Mouse (Mus musculus): ENCODE data around the gene Cadm2. TPM values are rescaled to one million over a fixed set of nuclear protein-coding genes. Genes with fewer than 3 reads are reported as not detected.

Cadm2 gene
- polyA plus RNA-seq, 1 experiment from 2014 or later: 0.07 TPM

DNA sequence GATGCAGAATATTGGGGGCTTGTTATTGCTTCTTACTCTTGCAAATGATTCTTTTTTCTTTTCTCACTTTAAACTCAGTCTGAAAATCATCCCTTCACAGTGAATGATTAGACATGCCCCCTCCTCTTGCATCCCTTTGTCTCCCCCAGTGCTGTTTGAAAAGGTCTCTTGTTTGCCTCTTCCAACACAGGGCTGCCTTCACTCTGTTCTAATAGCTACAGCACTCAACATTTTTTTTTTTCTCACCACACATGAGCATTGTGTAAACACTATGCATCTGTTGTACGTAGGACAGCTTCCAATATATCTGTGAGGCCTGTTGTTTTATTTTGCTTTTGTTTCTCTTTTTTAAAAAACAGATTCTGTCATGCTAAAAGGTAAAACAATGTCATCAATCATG, 695.2 kb downstream of the Cadm2 start:
- Histone ChIP-seq H3K27ac (no peak overlapping the region), H3K9me3 (replicated peaks) (no peaks in the 10 kb centered on the region), H3K27me3 (no peaks in the 10 kb centered on the region), H3K4me1 (replicated peaks) (no peaks in the 10 kb centered on the region), H3K4me2 (no peak overlapping the region), H3K36me3 (no peaks in the 10 kb centered on the region), H3K4me3 (replicated peaks) (no peak overlapping the region), H3K9ac (no peak overlapping the region)
- WGBS (ENCODE audit: insufficient replicate concordance): 57% methylated on average over 1 of the region's 1 CpGs
- DNase-seq (no peak), ATAC-seq (ENCODE audit: low read depth) (no peak)

DNA sequence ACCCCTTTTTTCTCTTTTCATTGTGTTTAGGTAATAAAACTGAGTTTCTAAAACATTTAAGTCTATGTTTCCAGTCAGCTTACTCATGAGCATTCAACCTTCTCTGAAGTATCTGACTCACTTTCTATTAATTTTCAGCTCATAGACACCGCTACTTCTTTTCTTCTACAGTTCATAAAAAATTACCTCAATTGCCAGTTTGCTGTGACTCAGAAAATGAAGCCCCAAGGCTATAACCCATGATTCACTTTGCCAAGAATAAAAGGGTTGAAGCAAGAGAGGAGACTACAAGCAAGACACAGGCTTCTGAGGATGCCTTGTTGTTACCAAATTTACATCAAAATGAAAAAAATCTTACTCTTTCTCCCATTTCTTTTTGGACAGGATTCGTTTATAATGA, 698.0 kb downstream of the Cadm2 start:
- WGBS (ENCODE audit: insufficient replicate concordance): 64% methylated on average over 2 of the region's 2 CpGs
- no peak overlapping the region for H3K9ac ChIP-seq
- H3K27ac ChIP-seq: no peak overlapping the region
- H3K36me3 ChIP-seq: no peaks in the 10 kb centered on the region
- H3K4me1 ChIP-seq (replicated peaks): no peaks in the 10 kb centered on the region
- DNase-seq (no peak), ATAC-seq (ENCODE audit: low read depth) (no peak)
- H3K4me3 ChIP-seq (replicated peaks): no peak overlapping the region
- no peaks in the 10 kb centered on the region for H3K9me3 ChIP-seq (replicated peaks)
- no peaks in the 10 kb centered on the region for H3K27me3 ChIP-seq
- H3K4me2 ChIP-seq: no peak overlapping the region

DNA sequence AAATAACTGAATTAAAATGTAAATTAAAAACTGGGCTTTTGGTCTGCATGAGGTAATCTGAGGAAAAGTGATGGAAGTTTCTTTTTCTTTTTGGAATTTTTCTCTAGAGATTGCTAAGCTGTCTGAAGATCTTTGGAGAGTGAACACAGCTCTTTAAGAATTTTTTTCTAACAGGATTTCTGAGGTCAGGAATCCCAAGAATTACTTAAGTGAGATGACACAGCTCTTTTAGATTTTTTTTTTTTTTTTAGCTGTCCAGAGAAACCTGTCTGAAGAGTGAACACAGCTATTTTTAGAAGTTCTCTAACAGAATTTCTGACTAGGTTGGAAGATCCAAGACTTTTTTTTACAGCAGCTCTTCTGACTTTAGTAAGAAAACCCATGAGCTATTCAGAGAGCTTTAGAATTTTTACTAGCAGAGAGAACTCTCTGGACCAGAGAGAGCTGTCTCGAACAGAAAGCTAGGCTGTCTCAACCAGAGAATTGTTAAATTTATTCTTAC, 699.2 kb downstream of the Cadm2 start:
- WGBS (ENCODE audit: insufficient replicate concordance): 46% methylated on average over 1 of the region's 1 CpGs
- Histone ChIP-seq H3K27ac (no peak overlapping the region), H3K27me3 (no peaks in the 10 kb centered on the region), H3K4me1 (replicated peaks) (no peaks in the 10 kb centered on the region), H3K36me3 (no peaks in the 10 kb centered on the region), H3K4me3 (replicated peaks) (no peak overlapping the region), H3K9ac (no peak overlapping the region), H3K4me2 (no peak overlapping the region), H3K9me3 (replicated peaks) (no peaks in the 10 kb centered on the region)
- DNase-seq (no peak), ATAC-seq (ENCODE audit: low read depth) (no peak)

DNA sequence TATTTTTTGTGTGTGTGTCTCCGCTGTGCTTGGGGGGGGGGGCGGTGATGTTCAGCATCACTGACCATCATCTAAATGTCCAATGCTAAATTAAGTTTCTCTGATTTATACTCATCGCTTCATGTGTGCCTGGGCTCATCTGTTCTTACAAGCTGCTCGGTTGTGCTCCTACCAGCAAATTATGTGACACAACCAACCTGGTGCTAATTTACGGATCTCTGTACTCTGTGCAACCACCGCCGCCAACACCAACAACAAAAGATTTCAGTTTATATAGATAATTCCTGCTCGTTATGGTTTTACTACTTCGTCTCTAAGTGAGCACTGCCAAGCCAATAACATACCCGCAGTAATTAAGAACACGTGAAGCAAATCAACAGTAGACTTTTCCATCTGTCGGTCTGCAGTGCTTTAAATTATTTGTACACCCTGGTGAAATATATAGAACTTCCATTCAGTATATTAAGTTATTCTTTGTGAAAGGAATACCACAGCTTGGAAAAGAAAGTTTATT, 700.8 kb downstream of the Cadm2 start:
- no peak overlapping the region for H3K4me3 ChIP-seq (replicated peaks)
- H3K27ac ChIP-seq: no peak overlapping the region
- no peak overlapping the region for H3K9ac ChIP-seq
- ATAC-seq (ENCODE audit: low read depth) (no peak), DNase-seq (no peak)
- no peaks in the 10 kb centered on the region for H3K36me3 ChIP-seq
- no peaks in the 10 kb centered on the region for H3K4me1 ChIP-seq (replicated peaks)
- 83% methylated on average over 12 of the region's 12 CpGs for WGBS (ENCODE audit: insufficient replicate concordance)
- H3K27me3 ChIP-seq: no peaks in the 10 kb centered on the region
- H3K9me3 ChIP-seq (replicated peaks): no peaks in the 10 kb centered on the region
- H3K4me2 ChIP-seq: no peak overlapping the region

DNA sequence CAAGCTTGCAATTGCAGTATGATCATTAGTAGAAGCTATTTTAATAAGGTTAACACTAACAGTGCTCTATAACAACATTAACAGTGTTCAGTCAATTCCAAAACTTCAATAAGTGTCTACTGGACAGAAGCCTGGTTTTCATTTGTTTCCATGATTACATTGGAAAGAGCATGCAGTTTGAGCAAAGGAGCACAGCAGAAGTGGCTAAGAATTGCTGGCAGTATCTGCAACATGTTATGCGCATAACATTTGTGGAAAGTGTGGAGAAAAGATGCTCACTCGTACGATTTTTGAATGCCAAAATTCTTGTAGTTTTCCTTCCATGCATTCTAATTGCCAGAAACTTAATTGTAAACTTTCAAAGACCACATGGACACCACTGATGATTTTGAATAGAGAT, 718.9 kb downstream of the Cadm2 start:
- H3K36me3 ChIP-seq: no peaks in the 10 kb centered on the region
- no peaks in the 10 kb centered on the region; the same call in 1 of the 2 replicates for H3K9me3 ChIP-seq (replicated peaks)
- H3K4me3 ChIP-seq (replicated peaks): no peak overlapping the region
- H3K27me3 ChIP-seq: no peaks in the 10 kb centered on the region
- H3K4me2 ChIP-seq: no peak overlapping the region
- H3K4me1 ChIP-seq (replicated peaks): no peaks in the 10 kb centered on the region
- no peak for ATAC-seq (ENCODE audit: low read depth)
- H3K9ac ChIP-seq: no peak overlapping the region
- H3K27ac ChIP-seq: no peak overlapping the region
- 77% methylated on average over 3 of the region's 3 CpGs for WGBS (ENCODE audit: insufficient replicate concordance)
- DNase-seq: no peak

DNA sequence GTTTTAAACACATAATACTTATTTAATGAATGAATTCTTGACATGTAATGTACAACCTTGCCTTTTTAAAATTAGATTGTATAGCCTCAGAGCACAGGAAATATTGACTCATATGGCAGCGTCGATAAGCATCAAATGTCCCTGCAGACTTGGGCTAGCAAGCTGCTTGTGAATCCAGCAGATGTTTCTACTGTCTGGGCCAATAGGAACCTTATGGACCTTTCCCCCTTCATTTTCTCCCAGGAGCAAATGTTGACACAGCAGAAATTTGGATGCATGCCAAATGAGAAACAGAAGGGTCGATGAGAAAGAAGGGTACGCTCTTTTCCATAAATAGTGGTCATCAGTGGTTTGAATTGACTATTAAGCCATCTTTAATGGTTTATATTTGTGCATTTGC, 720.0 kb downstream of the Cadm2 start:
- 82% methylated on average over 4 of the region's 4 CpGs for WGBS (ENCODE audit: insufficient replicate concordance)
- no peak for ATAC-seq (ENCODE audit: low read depth)

DNA sequence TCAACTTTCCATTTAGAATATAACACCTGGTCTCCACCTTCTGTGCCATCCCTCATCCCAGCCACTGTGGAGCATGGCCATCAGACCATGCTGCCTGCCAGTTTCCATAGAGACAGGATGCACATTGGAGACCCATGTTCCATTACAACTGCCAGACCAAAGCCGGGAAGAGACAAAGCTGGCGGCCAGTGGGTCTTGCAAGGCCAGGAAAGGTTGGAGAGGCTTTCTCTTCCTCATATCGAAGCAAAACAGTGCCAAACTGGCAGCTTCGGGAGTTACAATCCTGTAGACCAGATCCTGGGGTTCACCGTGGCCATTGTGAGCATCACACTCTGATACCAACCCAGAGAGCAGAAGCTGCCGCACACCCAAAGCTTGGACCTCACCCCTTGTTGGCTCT, 728.3 kb downstream of the Cadm2 start:
- H3K4me2 ChIP-seq: no peak overlapping the region
- 67% methylated on average over 6 of the region's 6 CpGs for WGBS (ENCODE audit: insufficient replicate concordance)
- H3K4me1 ChIP-seq (replicated peaks): no peaks in the 10 kb centered on the region
- no peaks in the 10 kb centered on the region; the same call in 1 of the 2 replicates for H3K9me3 ChIP-seq (replicated peaks)
- no peak overlapping the region for H3K27ac ChIP-seq
- H3K36me3 ChIP-seq: no peaks in the 10 kb centered on the region
- no peaks in the 10 kb centered on the region for H3K27me3 ChIP-seq
- no peak for ATAC-seq (ENCODE audit: low read depth)
- no peak overlapping the region for H3K4me3 ChIP-seq (replicated peaks)
- no peak for DNase-seq
- H3K9ac ChIP-seq: no peak overlapping the region

More for the DNA sequence above, 720.0 kb downstream of the Cadm2 start:
- Histone ChIP-seq H3K4me3 (replicated peaks) (no peak overlapping the region), H3K36me3 (no peaks in the 10 kb centered on the region), H3K27ac (no peak overlapping the region), H3K9me3 (replicated peaks) (no peaks in the 10 kb centered on the region; the same call in 1 of the 2 replicates), H3K4me2 (no peak overlapping the region), H3K4me1 (replicated peaks) (no peaks in the 10 kb centered on the region), H3K9ac (no peak overlapping the region), H3K27me3 (no peaks in the 10 kb centered on the region)
- no peak for DNase-seq

DNA sequence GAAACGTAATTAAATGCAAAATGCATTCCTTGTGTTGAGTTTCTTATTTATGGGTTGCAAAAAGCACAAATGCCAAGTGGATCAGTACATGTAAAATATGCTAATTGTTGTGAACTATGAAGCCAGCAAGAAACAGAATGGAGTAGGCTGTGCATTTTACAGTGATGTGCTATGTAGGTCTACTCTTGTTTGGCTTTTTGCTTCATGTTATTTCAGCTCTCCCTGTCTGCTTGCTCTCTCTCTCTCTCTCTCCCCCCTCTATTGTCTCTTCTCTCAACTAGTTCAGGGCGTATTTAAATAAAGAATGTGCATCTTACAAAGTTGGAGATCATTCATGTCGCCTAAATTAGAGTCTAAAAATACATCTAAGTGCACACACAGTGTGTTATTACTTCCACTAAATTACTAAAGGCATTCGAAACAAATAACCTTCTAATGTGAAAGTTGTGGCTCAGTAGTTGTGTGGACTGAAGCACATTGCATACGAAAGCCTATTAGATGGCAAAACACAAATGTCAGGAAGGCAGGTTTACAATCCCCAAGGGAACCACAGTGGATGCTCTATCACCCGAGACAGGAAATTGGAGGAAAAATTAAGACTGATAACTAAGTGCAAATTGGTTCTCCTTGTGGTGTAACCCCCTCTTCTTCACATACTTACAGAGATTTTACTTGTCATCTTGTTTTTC, 729.0 kb downstream of the Cadm2 start:
- ATAC-seq (ENCODE audit: low read depth) (no peak), DNase-seq (no peak)
- Histone ChIP-seq H3K4me2 (no peak overlapping the region), H3K27me3 (no peaks in the 10 kb centered on the region), H3K9me3 (replicated peaks) (no peaks in the 10 kb centered on the region; the same call in 1 of the 2 replicates), H3K27ac (no peak overlapping the region), H3K4me3 (replicated peaks) (no peak overlapping the region), H3K36me3 (no peaks in the 10 kb centered on the region), H3K9ac (no peak overlapping the region), H3K4me1 (replicated peaks) (no peaks in the 10 kb centered on the region)
- 55% methylated on average over 6 of the region's 6 CpGs for WGBS (ENCODE audit: insufficient replicate concordance)

DNA sequence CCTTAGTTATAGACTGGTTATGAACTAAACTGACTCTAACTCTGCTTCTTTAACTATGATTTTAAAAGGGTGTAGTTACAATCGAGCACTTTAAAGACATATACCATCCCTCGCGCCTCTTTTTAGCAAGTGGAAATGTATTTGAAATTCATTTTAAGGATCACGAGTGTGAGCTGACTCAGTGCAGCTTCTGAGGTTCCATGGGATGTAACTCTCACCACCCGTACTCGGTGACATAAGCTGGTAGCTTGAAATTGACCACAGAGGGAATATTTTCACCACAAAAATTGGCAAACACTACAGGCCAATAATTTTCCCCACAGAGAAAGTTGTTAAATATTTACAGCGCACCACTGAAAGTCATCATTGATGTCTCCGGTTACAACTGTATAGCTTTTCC, 730.8 kb downstream of the Cadm2 start:
- no peak for DNase-seq
- H3K4me1 ChIP-seq (replicated peaks): no peaks in the 10 kb centered on the region
- no peaks in the 10 kb centered on the region for H3K36me3 ChIP-seq
- no peak overlapping the region for H3K9ac ChIP-seq
- no peak for ATAC-seq (ENCODE audit: low read depth)
- H3K4me3 ChIP-seq (replicated peaks): no peak overlapping the region
- H3K9me3 ChIP-seq (replicated peaks): no peaks in the 10 kb centered on the region; the same call in 1 of the 2 replicates
- WGBS (ENCODE audit: insufficient replicate concordance): 77% methylated on average over 8 of the region's 8 CpGs
- no peak overlapping the region for H3K4me2 ChIP-seq
- H3K27ac ChIP-seq: no peak overlapping the region
- H3K27me3 ChIP-seq: no peaks in the 10 kb centered on the region

DNA sequence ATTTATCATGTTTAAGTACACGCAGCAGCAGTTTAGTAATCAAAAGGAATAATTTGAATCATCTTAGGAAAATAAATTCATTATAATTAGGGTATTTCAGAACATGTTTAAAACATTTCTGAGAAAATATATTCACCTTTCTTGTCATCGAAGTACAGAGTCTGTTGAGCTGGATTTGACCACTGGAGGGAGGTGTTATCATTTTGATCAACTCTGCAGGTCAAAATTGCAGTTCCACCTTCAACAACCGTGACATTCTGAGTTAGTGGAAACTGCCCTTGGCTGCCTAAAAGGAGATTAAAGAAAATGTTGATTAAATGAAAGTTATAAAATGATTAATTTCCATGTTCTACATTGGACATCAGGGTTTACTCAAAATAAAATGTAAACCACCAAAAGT, 738.1 kb downstream of the Cadm2 start:
- no peaks in the 10 kb centered on the region for H3K27me3 ChIP-seq
- H3K4me1 ChIP-seq (replicated peaks): no peaks in the 10 kb centered on the region
- ATAC-seq (ENCODE audit: low read depth) (no peak), DNase-seq (no peak)
- no peak overlapping the region for H3K4me3 ChIP-seq (replicated peaks)
- no peaks in the 10 kb centered on the region for H3K9me3 ChIP-seq (replicated peaks)
- no peaks in the 10 kb centered on the region for H3K36me3 ChIP-seq
- H3K9ac ChIP-seq: no peak overlapping the region
- H3K27ac ChIP-seq: no peak overlapping the region
- whole genome bisulfite sequencing (ENCODE audit: insufficient replicate concordance): 41% methylated on average over 3 of the region's 3 CpGs
- H3K4me2 ChIP-seq: no peak overlapping the region

DNA sequence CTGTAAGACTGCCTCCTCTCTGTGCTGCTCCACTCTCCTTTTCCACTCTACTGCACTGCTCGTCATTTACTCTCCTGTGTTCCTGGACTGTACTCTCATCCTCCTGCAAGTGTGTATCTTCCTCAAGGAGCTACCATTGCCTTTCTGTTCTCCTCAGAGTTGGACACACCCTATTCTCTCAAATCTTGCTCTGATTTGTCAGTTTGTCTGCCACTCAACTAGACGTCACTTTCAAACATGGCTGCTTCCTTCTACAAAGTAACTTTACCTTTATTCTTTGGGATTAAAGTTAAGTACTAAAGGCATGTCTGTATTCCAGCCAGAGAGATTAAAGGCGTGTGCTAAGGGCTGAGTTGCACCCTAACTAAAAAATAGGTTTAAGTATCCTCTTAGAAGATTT, 749.5 kb downstream of the Cadm2 start:
- Histone ChIP-seq H3K27ac (no peak overlapping the region), H3K9ac (no peak overlapping the region), H3K9me3 (replicated peaks) (no peaks in the 10 kb centered on the region), H3K4me1 (replicated peaks) (no peaks in the 10 kb centered on the region), H3K4me2 (no peak overlapping the region), H3K4me3 (replicated peaks) (no peak overlapping the region), H3K27me3 (no peaks in the 10 kb centered on the region), H3K36me3 (no peaks in the 10 kb centered on the region)
- DNase-seq (no peak), ATAC-seq (ENCODE audit: low read depth) (no peak)
- 52% methylated on average over 3 of the region's 3 CpGs for WGBS (ENCODE audit: insufficient replicate concordance)

DNA sequence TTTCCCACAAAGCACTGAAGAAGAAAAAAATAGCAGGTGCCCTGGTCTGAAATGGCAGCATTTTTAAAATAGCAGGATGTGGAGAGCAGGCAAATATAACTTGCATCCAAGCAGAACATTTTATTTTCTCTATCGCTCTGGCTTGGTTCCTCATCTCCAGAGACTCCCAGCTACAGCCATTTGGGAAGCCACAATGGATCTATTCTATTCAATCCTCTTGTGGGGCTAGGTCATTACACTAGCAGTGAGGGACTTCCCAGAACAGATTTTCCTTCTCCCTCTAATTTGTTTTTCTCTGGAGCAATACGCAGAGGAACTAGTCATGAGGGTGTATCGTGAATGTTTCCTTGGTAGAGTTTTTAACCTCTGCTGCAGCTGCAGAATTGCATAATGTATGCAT, 769.7 kb downstream of the Cadm2 start:
- H3K27me3 ChIP-seq: no peaks in the 10 kb centered on the region
- no peaks in the 10 kb centered on the region for H3K36me3 ChIP-seq
- no peak overlapping the region for H3K4me2 ChIP-seq
- DNase-seq (no peak), ATAC-seq (ENCODE audit: low read depth) (no peak)
- no peaks in the 10 kb centered on the region for H3K4me1 ChIP-seq (replicated peaks)
- no peak overlapping the region for H3K4me3 ChIP-seq (replicated peaks)
- H3K9ac ChIP-seq: no peak overlapping the region
- no peaks in the 10 kb centered on the region for H3K9me3 ChIP-seq (replicated peaks)
- WGBS (ENCODE audit: insufficient replicate concordance): 76% methylated on average over 3 of the region's 3 CpGs
- H3K27ac ChIP-seq: no peak overlapping the region
